ENCODE assay signal across 9 mouse cellular contexts in the genomic region with DNA sequence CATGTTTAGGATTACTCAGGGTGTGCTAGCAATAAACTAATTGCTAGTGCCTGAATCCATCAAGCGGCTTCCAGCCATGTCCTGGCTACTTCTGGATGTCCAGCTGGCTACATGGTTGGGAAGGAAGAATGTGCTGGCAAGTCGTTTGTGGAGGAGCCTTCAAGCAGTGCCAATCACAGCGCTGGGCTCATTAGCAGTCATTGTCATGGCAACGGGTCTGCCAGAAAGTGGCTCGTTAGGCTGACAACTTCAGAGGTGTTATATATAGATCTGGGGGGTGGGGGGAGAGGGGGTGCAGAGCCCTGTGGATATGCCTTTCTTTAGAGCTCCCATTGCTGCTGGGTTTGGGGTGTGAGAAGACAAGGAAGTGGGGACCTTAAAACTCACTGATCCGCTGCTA.
DNase-seq lines count a peak whose midpoint lies in the region; ATAC-seq lines count a peak whose summit lies in the region.
"Had no signal": no experiment of that assay in that cellular context is flagged by ENCODE, and none has a peak within 500 bp of the region (broad histone marks: within the 10 kb centered on the region; RNA-seq: fewer than 3 reads in every experiment).

No protein-coding gene starts in this region.

- H3K27ac ChIP-seq in neural tube, embryonic 11.5 days (ENCODE audit: low read depth, low read length), result no peak overlapping the region
- no peak overlapping the region for H3K27ac ChIP-seq in hindbrain, embryonic 11.5 days (ENCODE audit: low read depth, low read length)
- no peak overlapping the region for H3K27ac ChIP-seq in kidney, embryonic 14.5 days (ENCODE audit: low read depth, low read length)
- H3K27ac ChIP-seq in liver, embryonic 11.5 days (ENCODE audit: low read depth, low read length), result no peak overlapping the region
- H3K27ac ChIP-seq: liver, embryonic 14.5 days had no signal

- 0 out of 2 replicates have a peak, but pooled peaks have one; percentile 27 for ATAC-seq in neural tube, embryonic 11.5 days (ENCODE audit: insufficient read depth, low FRiP score, low TSS enrichment)
- ATAC-seq in hindbrain, embryonic 11.5 days (ENCODE audit: low FRiP score), result no peak
- no peak for ATAC-seq in kidney, embryonic 14.5 days (ENCODE audit: low FRiP score, low TSS enrichment)
- no peak for ATAC-seq in liver, embryonic 11.5 days (replicated peaks; ENCODE audit: low FRiP score)

- intact Hi-C loops in left cerebral cortex, postnatal 36 days (cut with DNase I), result loop anchor here (5.0 kb wide), 4 partner anchors 44 to 114 kb away; no protein-coding TSS in a partner anchor

- no peak for DNase-seq in neural tube, embryonic 11.5 days (ENCODE audit: low spot score)
- DNase-seq in neural tube, embryonic 10.5 days (ENCODE audit: extremely low spot score, low spot score), result no peak
- peak; percentile 39 for DNase-seq in hindbrain, embryonic 11.5 days (ENCODE audit: low spot score)
- DNase-seq in left cerebral cortex, postnatal 36 days (ENCODE audit: low spot score in 2 of 2), result peak; percentile 84 to 85
- DNase-seq in kidney, adult 8-10 months, result no peak
- no peak for DNase-seq in liver, embryonic 11.5 days (ENCODE audit: low spot score)
- DNase-seq in thymus, postnatal 0 days (ENCODE audit: low spot score), result no peak

- H3K9ac ChIP-seq in neural tube, embryonic 11.5 days (ENCODE audit: low read length), result no peak overlapping the region
- H3K9ac ChIP-seq in hindbrain, embryonic 11.5 days (ENCODE audit: low read depth, low read length), result no peak overlapping the region
- no peak overlapping the region for H3K9ac ChIP-seq in kidney, embryonic 14.5 days (ENCODE audit: low read depth, low read length)
- no peak overlapping the region for H3K9ac ChIP-seq in liver, embryonic 11.5 days (ENCODE audit: low read depth, low read length)
- H3K9ac ChIP-seq: liver, embryonic 14.5 days had no signal

- WGBS in neural tube, embryonic 11.5 days, result 49% methylated on average over 6 of the region's 6 CpGs
- 62% methylated on average over 6 of the region's 6 CpGs for WGBS in hindbrain, embryonic 11.5 days
- WGBS in kidney, embryonic 14.5 days, result 50% methylated on average over 6 of the region's 6 CpGs
- 71% methylated on average over 6 of the region's 6 CpGs for WGBS in liver, embryonic 11.5 days

- H3K36me3 ChIP-seq in neural tube, embryonic 11.5 days (ENCODE audit: control insufficient read depth, insufficient read depth, low read length), result no peaks in the 10 kb centered on the region
- no peaks in the 10 kb centered on the region for H3K36me3 ChIP-seq in hindbrain, embryonic 11.5 days (ENCODE audit: control insufficient read depth, insufficient read depth, low read length)
- no peaks in the 10 kb centered on the region for H3K36me3 ChIP-seq in kidney, embryonic 14.5 days (ENCODE audit: control insufficient read depth, insufficient read depth, low read length)
- no peaks in the 10 kb centered on the region for H3K36me3 ChIP-seq in liver, embryonic 11.5 days (ENCODE audit: control insufficient read depth, insufficient read depth, low read length)

- H3K4me1 ChIP-seq in neural tube, embryonic 11.5 days (ENCODE audit: control insufficient read depth, insufficient read depth, low read length), result no peaks in the 10 kb centered on the region
- H3K4me1 ChIP-seq in hindbrain, embryonic 11.5 days (replicated peaks; ENCODE audit: control insufficient read depth, insufficient read depth, low read length), result no peaks in the 10 kb centered on the region
- no peaks in the 10 kb centered on the region for H3K4me1 ChIP-seq in kidney, embryonic 14.5 days (ENCODE audit: control insufficient read depth, insufficient read depth, low read length)
- H3K4me1 ChIP-seq in liver, embryonic 11.5 days (replicated peaks; ENCODE audit: control insufficient read depth, insufficient read depth, low read length), result no peaks in the 10 kb centered on the region

- H3K9me3 ChIP-seq in neural tube, embryonic 11.5 days (ENCODE audit: control insufficient read depth, low read length), result no peaks in the 10 kb centered on the region
- no peaks in the 10 kb centered on the region for H3K9me3 ChIP-seq in hindbrain, embryonic 11.5 days (ENCODE audit: control insufficient read depth, low read length)
- H3K9me3 ChIP-seq in kidney, embryonic 14.5 days (ENCODE audit: control insufficient read depth, low read length), result no peaks in the 10 kb centered on the region
- no peaks in the 10 kb centered on the region for H3K9me3 ChIP-seq in liver, embryonic 11.5 days (ENCODE audit: control insufficient read depth, low read length)

- no peaks in the 10 kb centered on the region for H3K27me3 ChIP-seq in neural tube, embryonic 11.5 days (ENCODE audit: control insufficient read depth, insufficient read depth, low read length)
- H3K27me3 ChIP-seq in hindbrain, embryonic 11.5 days (ENCODE audit: control insufficient read depth, insufficient read depth, low read length), result no peaks in the 10 kb centered on the region
- H3K27me3 ChIP-seq in kidney, embryonic 14.5 days (ENCODE audit: control insufficient read depth, insufficient read depth, low read length), result no peaks in the 10 kb centered on the region
- no peaks in the 10 kb centered on the region for H3K27me3 ChIP-seq in liver, embryonic 11.5 days (replicated peaks; ENCODE audit: control insufficient read depth, insufficient read depth, low read length)

- H3K4me2 ChIP-seq in neural tube, embryonic 11.5 days (ENCODE audit: low read depth), result no peak overlapping the region
- H3K4me2 ChIP-seq in hindbrain, embryonic 11.5 days (replicated peaks; ENCODE audit: low read depth, low read length), result no peak overlapping the region
- no peak overlapping the region for H3K4me2 ChIP-seq in kidney, embryonic 14.5 days (replicated peaks; ENCODE audit: low read depth, low read length)
- H3K4me2 ChIP-seq in liver, embryonic 11.5 days, result no peak overlapping the region

- H3K4me3 ChIP-seq in neural tube, embryonic 11.5 days (ENCODE audit: low read depth, low read length), result no peak overlapping the region
- H3K4me3 ChIP-seq in hindbrain, embryonic 11.5 days (ENCODE audit: low read depth, low read length), result no peak overlapping the region
- H3K4me3 ChIP-seq in kidney, embryonic 14.5 days (ENCODE audit: low read length), result no peak overlapping the region
- no peak overlapping the region for H3K4me3 ChIP-seq in liver, embryonic 11.5 days (ENCODE audit: low read depth, low read length)

Comparison
In these comparisons a context has a peak if more than half of its experiments do, and no peak if none do; other contexts are left out.
1. DNase-seq: peak in hindbrain, embryonic 11.5 days (single experiment) and left cerebral cortex, postnatal 36 days (2 of 2); none in neural tube, embryonic 11.5 days (single experiment), neural tube, embryonic 10.5 days (single experiment), kidney, adult 8-10 months (0 of 2), liver, embryonic 11.5 days (single experiment) and thymus, postnatal 0 days (single experiment).